Mouse (Mus musculus): ENCODE measurements around the gene Cmtr2.

The Cmtr2 gene

GRCm38 (mm10) chr8:110215365-110215764 lies at the start of gene Cmtr2:
Gene Cmtr2 (plus strand): TSS chr8:110215665.
- no peak for DNase-seq (ENCODE audit: low read depth)

GRCm38 (mm10) chr8:110166270-110166669 lies 49.2 kb upstream of the Cmtr2 start:
- DNase-seq (ENCODE audit: low read depth): no peak

- peak; percentile 15 for DNase-seq (ENCODE audit: low read depth)
These were observed 47.4 kb upstream of the Cmtr2 start, which contains the start of gene Calb2 for GRCm38 (mm10) chr8:110168046-110168445. Gene Calb2 (minus strand): TSS chr8:110168210.

- no peak for DNase-seq (ENCODE audit: low read depth)
These were observed 43.3 kb upstream of the Cmtr2 start for GRCm38 (mm10) chr8:110172161-110172560.

GRCm38 (mm10) chr8:110174826-110175225 lies 40.6 kb upstream of the Cmtr2 start:
- no peak for DNase-seq (ENCODE audit: low read depth)

GRCm38 (mm10) chr8:110177359-110178155 lies 37.9 kb upstream of the Cmtr2 start:
- no peak for DNase-seq (ENCODE audit: low read depth)

- DNase-seq (ENCODE audit: low read depth): no peak
These were observed 32.6 kb upstream of the Cmtr2 start for GRCm38 (mm10) chr8:110182735-110183367.

GRCm38 (mm10) chr8:110183748-110184147 lies 31.7 kb upstream of the Cmtr2 start:
- DNase-seq (ENCODE audit: low read depth): no peak

- no peak for DNase-seq (ENCODE audit: low read depth)
These were observed 29.9 kb upstream of the Cmtr2 start for GRCm38 (mm10) chr8:110185538-110185937.

- DNase-seq (ENCODE audit: low read depth): no peak
These were observed 26.3 kb upstream of the Cmtr2 start for GRCm38 (mm10) chr8:110188961-110189750.

GRCm38 (mm10) chr8:110196678-110197077 lies 18.8 kb upstream of the Cmtr2 start:
- peak; percentile 24 for DNase-seq (ENCODE audit: low read depth)

- no peak for DNase-seq (ENCODE audit: low read depth)
These were observed 13.7 kb upstream of the Cmtr2 start for GRCm38 (mm10) chr8:110201806-110202205.

- DNase-seq (ENCODE audit: low read depth): no peak
These were observed 788 bp downstream of the Cmtr2 start for GRCm38 (mm10) chr8:110216253-110216652.

GRCm38 (mm10) chr8:110217198-110217597 lies 1.7 kb downstream of the Cmtr2 start:
- no peak for DNase-seq (ENCODE audit: low read depth)

- peak; percentile 95 for DNase-seq (ENCODE audit: low read depth)
These were observed 2.2 kb downstream of the Cmtr2 start for GRCm38 (mm10) chr8:110217681-110218131.

- no peak for DNase-seq (ENCODE audit: low read depth)
These were observed 3.0 kb downstream of the Cmtr2 start for GRCm38 (mm10) chr8:110218511-110218910.

- no peak for DNase-seq (ENCODE audit: low read depth)
These were observed 5.5 kb downstream of the Cmtr2 start for GRCm38 (mm10) chr8:110220936-110221335.

GRCm38 (mm10) chr8:110230803-110231202 lies 15.3 kb downstream of the Cmtr2 start:
- DNase-seq (ENCODE audit: low read depth): no peak

GRCm38 (mm10) chr8:110242278-110243177 lies 27.1 kb downstream of the Cmtr2 start:
- DNase-seq (ENCODE audit: low read depth): no peak

- DNase-seq (ENCODE audit: low read depth): no peak
These were observed 29.1 kb downstream of the Cmtr2 start for GRCm38 (mm10) chr8:110244566-110244965.

GRCm38 (mm10) chr8:110247238-110247637 lies 31.8 kb downstream of the Cmtr2 start:
- no peak for DNase-seq (ENCODE audit: low read depth)
